Mouse (Mus musculus): ENCODE measurements around the gene Sds.

Sds gene

DNA sequence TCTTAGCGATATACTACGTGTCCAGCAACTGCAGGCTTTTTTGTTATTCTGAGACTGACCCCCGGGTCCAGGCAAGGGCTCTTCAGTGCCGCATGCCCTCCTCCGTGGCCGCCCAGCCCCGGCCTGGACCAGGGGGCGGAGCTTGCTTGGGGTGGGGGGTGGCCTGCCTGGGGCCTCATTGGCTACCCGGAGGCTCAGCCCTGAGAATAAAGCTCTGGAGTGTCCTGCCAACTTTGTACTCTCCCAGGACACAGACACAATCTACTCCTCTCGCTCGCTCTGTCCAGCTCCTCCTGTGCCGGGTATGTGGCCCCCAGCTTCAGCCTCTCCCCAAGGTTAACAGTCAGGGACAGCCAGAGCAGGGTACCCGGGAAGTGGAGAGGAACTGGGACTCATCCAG lies at the start of gene Sds:
Sds (plus strand) TSS at position 231 of the 400 bp plus-strand sequence.
- DNase-seq (ENCODE audit: low spot score): no peak

GRCm38 (mm10) chr5:120426572-120426971 lies 49.8 kb upstream of the Sds start:
- DNase-seq (ENCODE audit: low spot score): no peak

DNA sequence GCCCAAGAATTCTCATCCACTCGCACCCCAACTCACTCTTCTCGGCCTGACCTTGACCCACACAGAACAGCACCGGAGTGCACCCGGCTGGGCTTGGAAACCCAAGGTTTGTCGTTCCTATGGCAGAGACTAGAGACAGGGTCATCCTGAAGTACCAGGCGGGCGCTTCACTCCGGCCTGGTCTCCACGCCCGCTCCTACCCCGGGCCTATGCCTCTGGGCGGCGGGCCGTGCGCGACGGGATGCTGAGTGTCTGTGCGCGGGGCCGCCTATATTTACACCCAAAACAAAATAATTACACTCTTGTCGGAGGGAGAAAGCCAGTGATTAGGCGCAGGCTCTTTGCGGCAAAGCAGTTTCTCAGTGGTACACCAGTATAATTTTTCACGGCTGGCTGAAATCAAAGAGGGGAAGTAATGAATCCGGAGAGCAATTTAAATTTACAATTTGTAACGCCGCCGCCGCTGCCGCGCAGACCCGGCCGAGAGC lies 48.8 kb upstream of the Sds start:
- no peak for DNase-seq (ENCODE audit: low spot score)

GRCm38 (mm10) chr5:120428189-120428838 lies 48.0 kb upstream of the Sds start:
- no peak for DNase-seq (ENCODE audit: low spot score)

DNA sequence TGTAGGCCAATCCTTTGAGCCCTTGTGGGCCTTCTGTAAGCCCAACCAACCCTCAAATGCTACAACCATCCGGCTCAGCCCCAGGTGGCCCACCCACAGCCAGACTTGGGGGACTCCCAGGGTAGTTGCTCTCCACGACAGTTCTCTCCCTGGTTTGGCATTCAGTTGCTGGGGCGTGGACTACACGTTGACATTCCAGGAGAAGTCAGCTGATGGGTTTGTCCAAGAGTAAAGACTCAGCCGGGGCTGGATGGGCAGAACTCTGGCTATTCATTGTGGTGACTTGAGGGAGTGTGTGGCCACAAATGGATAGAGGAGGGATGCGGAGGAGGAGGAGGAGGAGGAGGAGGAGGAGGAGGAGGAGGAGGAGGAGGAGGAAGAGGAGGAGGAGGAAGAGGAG lies 47.3 kb upstream of the Sds start:
- no peak for DNase-seq (ENCODE audit: low spot score)

DNA sequence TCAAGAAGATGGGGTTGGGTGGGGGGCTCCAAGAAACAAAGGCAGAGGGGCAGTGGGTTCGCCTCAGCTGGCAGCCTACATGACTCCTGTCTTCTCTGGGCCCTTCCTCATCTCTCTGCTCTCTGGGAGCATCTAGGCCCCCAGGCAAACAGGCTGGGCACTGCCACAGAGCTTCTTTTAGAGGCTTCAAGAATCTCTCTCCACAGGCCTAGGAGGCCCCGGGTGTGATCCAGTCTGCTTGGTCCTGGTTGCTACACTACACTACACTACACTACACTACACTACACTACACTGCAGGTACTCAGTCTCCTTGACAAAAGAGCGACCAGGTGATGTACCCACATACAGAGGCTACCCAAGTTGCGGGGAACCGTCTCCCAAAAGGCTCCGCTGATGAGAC lies 46.6 kb upstream of the Sds start:
- no peak for DNase-seq (ENCODE audit: low spot score)

GRCm38 (mm10) chr5:120431001-120431583 lies 45.2 kb upstream of the Sds start:
- DNase-seq (ENCODE audit: low spot score): no peak

DNA sequence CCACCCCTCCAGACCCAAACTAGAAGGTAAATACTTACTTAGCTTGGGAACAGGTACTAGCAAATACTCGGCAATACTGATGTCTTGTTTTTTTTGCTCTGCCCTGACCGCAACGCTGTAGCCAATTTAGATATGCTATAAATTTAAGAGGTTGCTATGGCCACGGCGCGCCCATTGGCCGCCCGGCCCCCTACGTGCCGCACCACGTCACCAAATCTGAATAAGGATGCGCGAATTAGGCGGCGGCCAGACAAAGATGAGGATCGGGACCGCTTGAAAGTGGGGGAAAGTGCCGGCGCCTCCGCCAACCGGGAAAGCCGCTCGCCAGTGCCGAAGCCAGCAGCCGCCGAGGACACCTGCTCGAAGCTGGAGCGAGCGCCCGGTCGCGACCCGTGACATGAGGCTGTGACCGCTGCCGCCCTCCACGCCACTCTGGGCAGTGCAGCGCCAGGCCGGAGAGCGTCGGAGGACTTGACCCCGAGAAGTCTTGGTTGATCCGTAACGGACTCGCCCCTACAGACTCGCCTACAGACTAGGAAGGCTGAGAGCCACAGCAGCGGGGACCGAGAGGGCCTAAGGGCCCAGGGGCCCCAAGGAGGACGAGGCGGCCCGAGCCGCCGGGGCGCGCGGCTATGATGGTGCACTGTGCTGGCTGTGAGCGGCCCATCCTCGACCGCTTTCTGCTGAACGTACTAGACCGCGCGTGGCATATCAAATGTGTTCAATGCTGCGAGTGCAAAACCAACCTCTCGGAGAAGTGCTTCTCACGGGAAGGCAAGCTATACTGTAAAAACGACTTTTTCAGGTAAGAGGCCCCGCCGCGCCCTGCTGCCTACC lies 44.5 kb upstream of the Sds start, which contains the start of gene Lhx5:
Lhx5 (plus strand) TSS at position 51 of the 837 bp plus-strand sequence.
- DNase-seq (ENCODE audit: low spot score): no peak

DNA sequence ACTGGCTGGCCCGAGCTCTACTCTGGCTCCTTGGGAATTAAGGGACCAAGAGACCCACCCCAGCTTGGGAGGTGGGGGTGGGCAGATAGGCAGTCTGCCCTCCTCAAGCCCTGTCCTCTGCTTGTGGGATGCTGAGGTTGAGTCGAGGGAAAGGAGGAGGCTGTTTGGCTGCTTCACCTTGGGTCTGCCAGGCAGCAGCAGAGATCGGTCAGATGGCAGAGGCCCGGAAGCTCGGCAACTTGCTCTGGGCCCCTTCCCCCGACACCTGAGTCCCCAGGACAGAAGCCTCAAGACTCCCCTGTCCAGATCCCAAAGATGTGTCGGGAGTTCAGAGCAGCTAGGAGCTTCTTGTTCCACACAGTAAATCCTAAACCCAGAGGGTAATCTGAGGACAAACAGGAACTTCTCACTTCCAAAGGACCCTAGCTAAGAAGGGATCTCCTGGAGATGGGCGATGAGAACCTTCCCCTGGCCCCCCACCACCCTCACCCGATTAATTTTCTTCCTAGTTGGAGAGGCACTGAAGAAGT lies 43.8 kb upstream of the Sds start:
- DNase-seq (ENCODE audit: low spot score): no peak

GRCm38 (mm10) chr5:120433135-120433760 lies 43.1 kb upstream of the Sds start:
- DNase-seq (ENCODE audit: low spot score): no peak

- DNase-seq (ENCODE audit: low spot score): no peak
These were observed 42.0 kb upstream of the Sds start for GRCm38 (mm10) chr5:120434231-120434735.

- DNase-seq (ENCODE audit: low spot score): no peak
These were observed 41.2 kb upstream of the Sds start for GRCm38 (mm10) chr5:120435006-120435681.

DNA sequence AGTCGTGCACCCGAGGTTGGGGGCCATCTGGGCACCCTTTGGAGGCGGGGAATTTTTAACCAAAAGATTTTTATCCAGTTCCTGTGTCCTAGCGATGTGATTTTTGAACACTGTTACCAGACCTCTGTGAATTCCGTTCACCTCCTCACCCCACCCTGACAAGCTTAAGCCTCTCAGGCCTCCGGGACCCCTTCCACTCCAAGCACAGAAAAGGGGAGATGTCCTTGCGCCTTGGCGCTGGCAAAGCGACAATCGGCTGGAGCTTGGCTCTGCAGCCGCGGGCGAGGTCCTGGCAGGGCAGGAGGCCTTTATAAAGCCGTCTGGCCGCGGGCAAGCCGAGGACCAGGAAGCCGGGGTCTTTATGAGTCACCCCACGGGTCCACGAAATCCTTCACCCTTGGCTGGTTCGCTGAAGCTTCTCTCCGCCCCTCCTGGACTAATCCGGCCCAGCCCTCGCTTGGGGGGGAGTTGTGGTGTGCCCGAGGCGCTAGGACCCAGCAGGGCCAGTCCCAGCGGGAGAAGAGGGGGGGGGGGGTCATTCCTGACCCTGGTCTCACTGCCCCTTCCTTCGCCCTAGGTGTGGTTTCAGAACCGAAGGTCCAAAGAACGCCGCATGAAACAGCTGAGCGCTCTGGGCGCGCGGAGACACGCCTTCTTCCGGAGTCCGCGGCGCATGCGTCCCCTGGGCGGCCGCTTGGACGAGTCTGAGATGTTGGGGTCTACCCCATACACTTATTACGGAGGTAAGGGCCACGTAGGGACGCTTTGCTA lies 40.4 kb upstream of the Sds start:
- DNase-seq (ENCODE audit: low spot score): no peak

GRCm38 (mm10) chr5:120436885-120437495 lies 39.3 kb upstream of the Sds start:
- DNase-seq (ENCODE audit: low spot score): no peak

DNA sequence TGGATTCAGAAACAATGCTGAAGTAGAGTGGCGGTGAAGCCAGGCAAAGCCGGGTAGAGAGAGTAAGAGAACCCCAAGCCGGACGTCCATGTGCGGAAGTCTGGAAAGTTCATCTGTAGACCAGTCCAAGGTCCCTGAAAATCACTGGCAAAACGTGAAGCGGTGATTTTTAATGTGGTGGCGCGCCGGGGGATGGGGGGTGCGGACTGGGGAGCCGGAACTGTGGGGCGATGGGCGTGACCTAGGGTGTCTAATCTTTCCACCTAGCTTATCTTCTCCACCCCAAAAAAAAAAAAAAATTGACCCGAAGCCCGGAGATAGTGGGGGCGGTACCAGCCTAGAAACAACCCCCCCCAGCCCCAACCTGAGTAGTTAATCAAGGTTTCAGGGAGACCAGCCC lies 38.8 kb upstream of the Sds start:
- no peak for DNase-seq (ENCODE audit: low spot score)

DNA sequence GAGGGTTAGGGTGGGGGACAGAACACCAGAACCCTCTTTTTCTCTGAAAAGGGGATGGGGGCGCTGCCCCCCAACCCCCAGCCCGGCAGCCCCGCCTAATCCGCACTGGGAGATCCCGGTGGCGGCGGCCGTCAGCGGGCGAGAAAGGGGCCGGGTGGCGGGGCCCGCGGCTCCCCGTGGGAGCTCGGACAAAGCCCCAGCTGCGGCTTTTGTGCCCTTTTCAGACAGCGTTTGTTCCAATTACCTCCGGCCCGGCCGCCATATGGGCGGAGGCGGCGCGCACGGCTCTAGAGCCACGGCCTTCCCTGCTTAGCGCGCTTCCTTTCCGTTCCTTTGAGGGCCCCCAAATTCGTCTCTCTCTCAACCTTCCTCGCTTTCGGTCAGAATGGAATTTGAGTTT lies 38.3 kb upstream of the Sds start:
- no peak for DNase-seq (ENCODE audit: low spot score)

GRCm38 (mm10) chr5:120438469-120438868 lies 37.9 kb upstream of the Sds start:
- DNase-seq (ENCODE audit: low spot score): no peak

DNA sequence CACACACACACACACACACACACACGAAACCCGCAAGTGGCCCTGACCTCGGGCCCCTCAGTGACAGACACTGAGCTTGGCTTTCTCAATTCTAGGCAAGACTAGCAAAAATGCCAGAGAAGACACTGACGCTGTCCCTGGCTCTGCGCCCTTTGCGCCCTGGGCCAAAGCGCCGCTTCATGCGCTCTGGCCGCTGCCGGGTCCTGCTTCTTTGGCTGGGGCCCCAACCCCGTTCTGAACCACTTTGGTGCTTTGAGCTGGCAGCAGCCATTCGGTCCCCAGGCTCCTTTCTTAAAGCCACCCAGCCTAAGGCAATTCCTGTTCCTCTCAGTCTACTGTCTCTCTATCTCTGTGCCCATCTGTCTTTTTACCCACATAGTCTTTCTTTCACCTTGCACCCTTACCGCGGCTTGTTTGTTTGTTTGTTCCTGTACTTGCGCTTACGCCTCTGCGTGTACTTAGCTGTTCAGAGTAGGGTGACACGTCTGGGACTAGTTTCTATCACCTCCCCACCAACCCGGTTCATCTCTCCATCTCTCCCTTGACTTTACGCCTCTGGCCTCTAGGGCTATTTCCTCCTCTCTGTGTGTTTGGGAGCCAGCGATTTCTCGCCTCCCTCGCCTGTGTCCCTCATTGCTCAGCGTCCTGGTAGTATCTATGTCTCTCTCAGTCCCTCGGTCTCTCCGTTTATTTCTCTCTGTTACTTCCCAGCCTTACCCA lies 37.2 kb upstream of the Sds start:
- no peak for DNase-seq (ENCODE audit: low spot score)

DNA sequence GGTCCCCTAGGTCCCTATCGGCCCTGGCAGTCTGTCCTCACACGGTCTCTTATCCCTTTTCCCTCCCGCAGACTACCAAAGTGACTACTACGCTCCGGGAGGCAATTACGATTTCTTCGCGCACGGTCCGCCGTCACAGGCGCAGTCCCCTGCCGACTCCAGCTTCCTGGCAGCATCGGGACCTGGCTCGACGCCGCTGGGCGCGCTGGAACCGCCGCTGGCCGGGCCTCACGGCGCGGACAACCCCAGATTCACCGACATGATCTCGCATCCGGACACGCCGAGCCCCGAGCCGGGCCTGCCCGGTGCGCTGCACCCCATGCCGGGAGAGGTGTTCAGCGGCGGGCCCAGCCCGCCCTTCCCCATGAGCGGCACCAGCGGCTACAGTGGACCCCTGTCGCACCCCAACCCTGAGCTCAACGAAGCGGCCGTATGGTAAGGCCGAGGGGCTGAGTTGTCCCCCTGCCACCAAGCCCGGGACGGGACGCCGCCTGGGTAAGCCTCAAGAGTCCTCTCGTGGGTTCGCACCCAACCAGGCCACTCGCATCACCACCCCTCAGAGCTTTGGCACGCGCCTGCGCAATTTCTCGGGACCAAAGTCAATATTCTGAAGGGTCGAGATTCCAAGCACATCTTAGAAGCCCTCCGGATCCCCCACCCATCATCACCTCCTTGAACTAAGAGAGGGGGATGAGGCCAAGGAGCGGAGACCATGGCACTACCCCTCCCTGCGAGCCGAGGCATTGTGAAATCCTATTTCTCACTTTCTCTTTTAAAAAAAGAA lies 36.2 kb upstream of the Sds start:
- DNase-seq (ENCODE audit: low spot score): no peak

Measured in ovary, postnatal 14 days (tissue).